Mouse (Mus musculus): ENCODE data around the gene Vps9d1.

- TF ChIP-seq EP300 (IDR thresholded peaks at IDR 0.05; ENCODE audit: low read depth) = no peak
- no peak for TF ChIP-seq CTCF (IDR thresholded peaks at IDR 0.05; ENCODE audit: low read depth)
Observed at GRCm38 (mm10) chr8:123211876-123212275, 42.3 kb downstream of the Vps9d1 start.

All from heart, postnatal 0 days (tissue).